Mouse (Mus musculus): ENCODE measurements around the gene Parvb. TPM values are rescaled to one million over a fixed set of nuclear protein-coding genes. Genes with fewer than 3 reads are reported as not detected.

Gene Parvb
- total RNA-seq (2021): 10 to 100 TPM; 29.9 to 34.0 TPM
- long read RNA-seq, experiment 1: 0 reads
- long read RNA-seq, experiment 2, partial matches to known transcripts: 0 of 2 reads
- long read RNA-seq, experiment 2, other reads (novel, unspliced or antisense): 2 of 2 reads

DNA sequence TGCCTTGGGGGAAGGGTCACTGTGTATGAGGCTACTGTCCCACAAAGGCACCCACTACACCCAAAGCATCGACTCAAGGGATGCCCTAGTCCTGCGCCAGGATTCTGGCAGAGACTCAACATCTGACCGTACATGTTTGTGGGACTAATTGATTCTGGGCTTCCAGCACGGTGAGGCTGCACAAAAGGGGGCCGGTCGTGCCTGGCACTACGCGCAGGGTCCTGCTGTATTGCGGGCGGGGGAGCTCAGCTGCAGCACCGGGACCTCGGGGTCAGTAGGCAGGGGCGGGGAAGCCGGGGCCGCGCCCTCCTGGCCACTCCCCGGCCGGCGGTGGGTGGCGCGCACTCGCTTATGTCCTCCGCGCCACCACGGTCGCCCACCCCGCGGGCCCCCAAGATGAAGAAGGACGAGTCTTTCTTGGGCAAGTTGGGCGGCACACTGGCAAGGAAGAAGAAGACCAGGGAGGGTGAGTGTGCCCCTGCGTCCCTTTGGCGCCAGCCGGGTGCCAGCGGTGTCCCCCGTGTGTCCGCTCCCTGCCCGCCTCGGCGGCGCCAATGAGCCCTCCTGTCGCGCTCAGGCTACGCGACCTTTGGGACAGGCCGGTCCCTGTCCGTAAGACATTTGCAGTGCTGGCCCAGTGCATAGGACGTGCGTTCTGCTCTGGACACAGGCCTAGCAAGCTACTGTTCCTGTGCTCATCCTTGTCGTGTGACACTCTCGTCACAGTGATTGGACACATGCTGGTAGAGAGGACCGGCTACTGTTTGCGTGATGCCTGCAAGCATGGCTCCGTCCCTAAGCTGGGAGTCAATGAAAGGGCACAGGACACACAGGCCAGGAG lies at the start of gene Parvb:
Gene Parvb (plus strand): TSS at position 323 of the 841 bp plus-strand sequence.
- DNase-seq (ENCODE audit: low spot score in 2 of 2): no peak
- no peak for TF ChIP-seq CTCF (conservative IDR thresholded peaks at IDR 0.05)
- H3K27ac ChIP-seq: peak within 1 kb of the TSS; percentile 97
- H3K4me3 ChIP-seq: peak within 1 kb of the TSS; percentile 72

DNA sequence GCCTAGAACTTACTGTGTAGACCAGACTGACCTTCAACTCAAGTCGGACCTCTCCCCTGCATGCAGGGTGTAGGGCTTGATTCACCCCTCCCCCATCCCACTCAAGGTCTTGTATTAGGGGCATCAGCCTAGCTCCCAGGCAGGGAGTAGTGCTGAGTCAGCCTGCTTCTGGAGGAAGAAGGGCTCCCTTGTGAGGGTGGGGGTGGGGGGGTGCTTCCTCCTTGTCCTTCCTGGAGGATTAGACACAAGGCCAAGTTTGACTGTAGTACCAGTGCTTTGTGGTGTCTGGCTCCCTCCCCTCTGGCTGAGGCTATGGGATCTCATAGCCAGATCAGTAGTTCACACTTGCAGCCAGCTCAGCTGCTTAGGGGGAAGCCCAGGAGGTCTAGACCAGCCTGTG lies 47.9 kb upstream of the Parvb start:
- DNase-seq (ENCODE audit: low spot score in 2 of 2): no peak
- Histone ChIP-seq H3K4me3 (no peak overlapping the region), H3K27ac (no peak overlapping the region)
- TF ChIP-seq CTCF (conservative IDR thresholded peaks at IDR 0.05): no peak

DNA sequence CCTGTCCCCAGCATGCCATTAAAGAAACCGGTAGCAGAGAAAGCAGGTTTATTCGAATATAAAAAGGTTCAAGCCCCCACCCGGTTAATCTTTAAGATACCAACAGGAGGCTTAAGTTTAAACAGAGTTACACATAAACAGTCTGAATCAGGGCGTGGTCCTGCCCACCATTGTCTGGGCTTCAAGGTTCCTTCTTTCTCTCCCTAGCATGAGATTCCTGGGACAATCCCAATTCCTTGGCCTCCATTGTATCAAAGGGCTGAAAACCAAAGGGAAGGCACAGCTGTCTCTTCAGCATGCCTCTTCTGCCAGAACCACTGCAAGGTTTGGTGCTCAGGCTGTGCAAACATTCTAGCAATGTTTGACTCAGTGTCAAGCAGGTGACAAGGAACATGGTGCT lies 45.6 kb upstream of the Parvb start:
- Histone ChIP-seq H3K4me3 (no peak overlapping the region), H3K27ac (no peak overlapping the region)
- TF ChIP-seq CTCF (conservative IDR thresholded peaks at IDR 0.05): no peak
- no peak for DNase-seq (ENCODE audit: low spot score in 2 of 2)

DNA sequence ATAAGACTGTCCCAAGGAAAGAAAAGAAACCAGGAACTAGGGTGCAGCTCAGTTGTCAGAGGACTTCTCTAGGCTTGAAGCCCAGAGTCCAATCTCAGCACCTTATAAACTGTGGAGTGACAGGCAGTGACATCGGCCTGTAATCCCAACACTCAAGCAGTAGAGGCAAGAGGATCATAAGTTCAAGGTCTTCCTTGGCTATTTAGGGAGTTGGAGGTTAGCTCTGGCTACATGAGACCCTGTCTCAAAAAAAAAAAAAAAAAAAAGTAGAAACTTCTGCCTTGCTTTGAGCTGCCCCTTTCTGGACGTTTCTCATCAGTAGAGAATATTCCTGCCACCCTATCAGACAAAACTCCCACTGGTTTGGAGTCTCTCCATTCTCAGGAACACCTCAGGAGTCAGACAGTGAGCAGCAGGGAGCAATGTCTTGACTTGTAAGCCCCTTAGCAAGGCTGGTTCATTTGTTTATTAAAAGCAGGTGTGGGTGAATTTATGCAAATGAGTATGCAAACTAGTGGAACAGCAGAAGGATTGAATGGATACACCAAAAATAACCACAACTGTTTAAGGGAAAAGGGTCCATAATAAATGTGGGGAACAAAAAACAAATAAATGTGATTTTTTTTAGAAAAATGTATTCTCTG lies 42.8 kb upstream of the Parvb start:
- TF ChIP-seq CTCF (conservative IDR thresholded peaks at IDR 0.05): no peak
- DNase-seq (ENCODE audit: low spot score in 2 of 2): no peak
- no peak overlapping the region for H3K4me3 ChIP-seq
- no peak overlapping the region for H3K27ac ChIP-seq

- no peak overlapping the region for H3K27ac ChIP-seq
- no peak for TF ChIP-seq CTCF (conservative IDR thresholded peaks at IDR 0.05)
- H3K4me3 ChIP-seq: no peak overlapping the region
- DNase-seq (ENCODE audit: low spot score in 2 of 2): no peak
Observed at GRCm38 (mm10) chr15:84189881-84190280, 42.0 kb upstream of the Parvb start.

- Histone ChIP-seq H3K27ac (peak overlapping the region; percentile 97), H3K4me3 (peak overlapping the region; percentile 99)
- TF ChIP-seq CTCF (conservative IDR thresholded peaks at IDR 0.05): no peak
- DNase-seq (ENCODE audit: low spot score in 2 of 2): no peak
Observed at GRCm38 (mm10) chr15:84191724-84192057, 40.2 kb upstream of the Parvb start.

DNA sequence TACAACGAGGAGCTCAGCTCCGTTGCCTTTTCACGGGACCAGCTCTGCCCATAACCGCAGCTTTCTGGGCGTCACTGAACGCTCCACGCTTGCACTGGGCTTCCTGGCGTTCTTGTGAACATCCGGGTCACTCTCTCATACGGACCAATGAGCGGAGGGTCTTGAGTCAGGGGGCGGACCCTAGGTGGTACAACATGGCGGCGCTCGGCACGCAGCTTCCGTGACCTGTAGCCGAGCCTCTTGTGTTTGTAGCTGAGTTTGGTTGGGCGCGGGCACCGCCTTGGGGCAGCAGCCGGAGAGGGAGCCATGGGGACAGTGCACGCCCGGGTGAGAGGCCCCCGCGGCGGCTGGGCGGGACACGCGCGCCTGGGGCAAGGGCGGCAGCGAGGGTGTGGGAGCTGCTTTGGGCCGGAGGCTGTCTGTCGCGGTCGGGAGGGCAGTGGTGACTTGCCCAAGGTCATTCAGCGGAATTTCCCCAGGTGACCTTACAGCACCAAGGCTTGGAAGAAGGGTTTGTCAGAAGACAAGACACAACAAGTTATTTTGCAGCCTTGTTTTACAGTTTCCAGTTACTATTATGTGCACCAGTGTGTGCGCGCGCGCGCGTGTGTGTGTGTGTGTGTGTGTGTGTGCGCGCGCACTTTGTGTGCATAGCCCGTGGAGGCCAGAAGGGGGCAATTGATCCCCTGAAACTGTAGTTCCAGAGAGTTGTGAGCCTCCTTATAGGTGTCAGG lies 39.6 kb upstream of the Parvb start, which contains the start of gene Samm50:
Gene Samm50 (plus strand): TSS at position 184 of the 734 bp plus-strand sequence.
- Histone ChIP-seq H3K4me3 (peak within 1 kb of the TSS; percentile 99), H3K27ac (peak within 1 kb of the TSS; percentile 97)
- peak; percentile 47 for TF ChIP-seq CTCF (conservative IDR thresholded peaks at IDR 0.05)
- DNase-seq (ENCODE audit: low spot score in 2 of 2): peak; percentile 88 to 94

DNA sequence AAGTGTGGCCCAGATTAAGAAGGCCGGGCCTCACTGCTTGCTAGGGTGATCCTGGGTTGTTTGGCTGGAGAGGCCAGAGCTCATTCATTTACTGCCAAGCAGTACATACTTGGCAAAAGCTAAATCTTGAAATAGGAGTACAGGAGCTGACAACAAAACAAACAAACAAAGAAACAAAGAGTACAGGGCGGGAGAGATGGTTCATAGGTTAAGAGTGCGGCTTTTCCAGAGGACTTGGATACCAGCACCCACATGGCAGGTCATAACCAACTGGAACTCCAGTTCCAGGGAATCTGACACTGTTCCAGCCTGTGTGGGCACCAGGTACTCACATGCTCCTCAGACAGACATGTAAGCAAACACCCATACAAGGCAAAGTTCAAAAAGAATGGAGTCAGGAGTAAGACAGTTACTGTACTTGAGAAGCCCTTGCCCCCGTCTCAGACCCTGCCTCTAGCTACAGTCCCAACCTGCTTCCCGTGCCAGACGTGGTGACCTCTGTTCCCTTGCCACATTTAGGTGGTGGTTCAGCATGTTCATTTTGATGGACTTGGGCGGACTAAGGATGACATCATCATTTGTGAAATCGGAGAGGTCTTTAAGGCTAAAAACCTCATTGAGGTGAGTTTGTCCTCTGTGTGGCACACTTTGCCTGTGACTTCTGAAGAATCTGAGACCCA lies 35.2 kb upstream of the Parvb start:
- no peak for DNase-seq (ENCODE audit: low spot score in 2 of 2)
- no peak for TF ChIP-seq CTCF (conservative IDR thresholded peaks at IDR 0.05)
- H3K4me3 ChIP-seq: no peak overlapping the region

DNA sequence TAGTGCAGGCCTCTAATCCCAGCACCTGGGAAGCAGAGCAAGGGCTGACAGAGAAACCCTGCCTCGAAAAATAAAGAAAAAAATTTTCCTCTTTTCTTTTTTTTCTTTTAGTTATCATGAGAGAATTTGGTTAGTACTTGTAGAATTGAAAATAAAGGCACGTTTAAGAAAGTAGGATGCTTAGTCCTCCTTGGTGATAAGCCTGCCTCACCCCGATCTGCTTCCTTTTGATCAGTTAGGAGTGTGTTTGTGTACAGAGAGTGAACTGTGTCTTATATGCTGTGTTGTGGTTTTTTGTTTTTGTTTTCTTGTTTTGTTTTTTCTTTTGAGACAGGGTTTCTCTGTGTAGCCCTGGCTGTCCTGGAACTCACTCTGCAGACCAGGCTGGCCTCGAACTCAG lies 24.5 kb upstream of the Parvb start:
- DNase-seq (ENCODE audit: low spot score in 2 of 2): no peak
- TF ChIP-seq CTCF (conservative IDR thresholded peaks at IDR 0.05): no peak
- no peak overlapping the region for H3K4me3 ChIP-seq
- no peak overlapping the region for H3K27ac ChIP-seq

More for the DNA sequence above, 35.2 kb upstream of the Parvb start:
- H3K27ac ChIP-seq: no peak overlapping the region

DNA sequence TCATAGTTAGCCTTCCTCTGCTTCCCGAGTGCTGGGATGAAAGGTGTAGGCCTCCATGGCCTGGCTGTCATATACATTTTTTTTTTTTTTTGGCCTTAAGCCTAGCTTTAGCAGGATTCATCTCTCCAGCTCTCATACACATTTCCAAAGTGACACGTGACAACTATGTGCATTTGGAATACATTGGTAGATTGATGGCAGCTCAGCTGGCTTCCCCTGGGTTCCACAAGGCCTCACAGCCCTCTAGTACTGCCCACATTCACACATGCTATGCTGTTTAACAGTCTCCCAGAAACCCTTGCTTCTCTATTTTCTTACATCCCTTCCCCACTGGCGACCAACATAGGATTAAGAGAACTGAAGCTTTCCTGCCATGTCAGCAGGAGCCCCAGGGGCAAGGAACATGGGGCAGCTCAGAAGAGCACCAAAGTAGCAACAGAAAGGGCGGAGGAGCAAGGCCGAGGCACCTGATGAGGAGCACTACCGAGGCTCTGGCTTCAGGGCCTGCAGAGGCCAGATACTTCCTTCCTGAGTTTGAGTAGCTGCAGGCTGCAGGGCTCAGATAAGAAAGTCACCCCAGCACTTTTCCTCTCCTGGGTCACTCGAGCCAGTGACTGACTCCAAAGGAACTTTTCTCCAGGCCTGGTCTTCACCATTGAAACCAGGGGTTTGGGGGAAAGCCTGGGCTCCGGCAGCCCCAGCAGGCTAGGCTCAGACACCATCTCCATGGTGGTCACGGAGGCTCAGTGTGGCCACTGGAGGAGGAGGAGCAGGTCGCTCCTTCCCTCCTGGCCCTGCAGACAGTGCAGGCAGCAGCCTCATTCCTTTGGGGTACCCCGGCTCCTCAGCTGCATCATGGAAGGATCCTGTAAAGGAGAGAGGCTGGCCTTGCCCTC lies 22.1 kb upstream of the Parvb start:
- DNase-seq (ENCODE audit: low spot score in 2 of 2): no peak
- no peak for TF ChIP-seq CTCF (conservative IDR thresholded peaks at IDR 0.05)
- peak overlapping the region; percentile 65 for H3K27ac ChIP-seq
- H3K4me3 ChIP-seq: no peak overlapping the region

GRCm38 (mm10) chr15:84210461-84210860 lies 21.4 kb upstream of the Parvb start:
- Histone ChIP-seq H3K27ac (peak overlapping the region; percentile 65; the same call in 1 of the 2 replicates), H3K4me3 (no peak overlapping the region)
- DNase-seq (ENCODE audit: low spot score in 2 of 2): no peak
- no peak for TF ChIP-seq CTCF (conservative IDR thresholded peaks at IDR 0.05)

Data from layer of hippocampus, adult 2 months (tissue).